Mouse (Mus musculus) lung, postnatal 4 days (tissue): ENCODE measurements at regions not wholly inside any gene's neighbourhood (a gene's known extent, or its start where the extent isn't known, plus 50 kb on each side); places are given as distances from the start of the nearest gene placed in this dataset.

Experiments
- DNase-seq, 2 experiments: peaks; one replicate each; pipeline ENCODE4 v3.0.0; 2021

- DNase-seq: no peak
Observed at GRCm38 (mm10) chr19:14035371-14035770, 122.0 kb downstream of the Olfr1505 start.

- DNase-seq: no peak
Observed at GRCm38 (mm10) chr19:14035785-14036184, 122.5 kb downstream of the Olfr1505 start.

- no peak for DNase-seq
Observed at GRCm38 (mm10) chr19:14036750-14037149, 123.4 kb downstream of the Olfr1505 start.

GRCm38 (mm10) chr19:14042753-14043152, 129.4 kb downstream of the Olfr1505 start:
- no peak for DNase-seq

GRCm38 (mm10) chr19:14045456-14045855, 132.1 kb downstream of the Olfr1505 start:
- no peak for DNase-seq

GRCm38 (mm10) chr19:14052052-14052451, 138.7 kb downstream of the Olfr1505 start:
- DNase-seq: no peak

- DNase-seq: peak in 1 of 2 experiments; percentile 29
Observed at GRCm38 (mm10) chr19:14080538-14080937, 167.2 kb downstream of the Olfr1505 start.

- no peak for DNase-seq
Observed at GRCm38 (mm10) chr19:14084726-14085125, 171.4 kb downstream of the Olfr1505 start.

- DNase-seq: no peak
Observed at GRCm38 (mm10) chr19:14090106-14090505, 176.8 kb downstream of the Olfr1505 start.

- no peak for DNase-seq
Observed at GRCm38 (mm10) chr19:14094191-14094590, 180.9 kb downstream of the Olfr1505 start.

GRCm38 (mm10) chr19:14096187-14096586, 182.9 kb downstream of the Olfr1505 start:
- DNase-seq: no peak

- no peak for DNase-seq
Observed at GRCm38 (mm10) chr19:14109091-14109490, 195.8 kb downstream of the Olfr1505 start.

GRCm38 (mm10) chr19:14123348-14124113, 210.2 kb downstream of the Olfr1505 start:
- DNase-seq: no peak

GRCm38 (mm10) chr19:14124250-14124827, 211.0 kb downstream of the Olfr1505 start:
- no peak for DNase-seq

GRCm38 (mm10) chr19:14124986-14125385, 211.7 kb downstream of the Olfr1505 start:
- DNase-seq: no peak

- DNase-seq: no peak
Observed at GRCm38 (mm10) chr19:14128397-14129209, 215.3 kb downstream of the Olfr1505 start.

GRCm38 (mm10) chr19:14161217-14161616, 247.9 kb downstream of the Olfr1505 start:
- DNase-seq: peak; percentile 5 to 37

GRCm38 (mm10) chr19:14162773-14163172, 249.4 kb downstream of the Olfr1505 start:
- no peak for DNase-seq

GRCm38 (mm10) chr19:14165775-14166174, 252.4 kb downstream of the Olfr1505 start:
- no peak for DNase-seq

GRCm38 (mm10) chr19:14180244-14180643, 266.9 kb downstream of the Olfr1505 start:
- peak; percentile 34 to 78 for DNase-seq

GRCm38 (mm10) chr19:14180956-14181355, 267.6 kb downstream of the Olfr1505 start:
- DNase-seq: no peak

- DNase-seq: no peak
Observed at GRCm38 (mm10) chr19:14181661-14182415, 268.5 kb downstream of the Olfr1505 start.

GRCm38 (mm10) chr19:14191820-14192219, 278.5 kb downstream of the Olfr1505 start:
- no peak for DNase-seq
